Mouse (Mus musculus) ES-Bruce4 (cell line): Measurements from ENCODE around the gene Tcp1.
"Not testable (repeated sequence)": the region's sequence is repeated elsewhere in the genome, so short reads cannot be mapped to it uniquely, and the experiment has no call there.

ENCODE experiments used
- CTCF ChIP-seq: IDR thresholded peaks from one replicate; pipeline ENCODE4 v1.8.1; 2011; ENCODE audit warnings: low read depth, low read length
- POLR2A ChIP-seq: IDR thresholded peaks from one replicate; pipeline ENCODE4 v1.8.1; 2011; ENCODE audit warnings: low read length; ENCODE audit not compliant: insufficient read depth

DNA sequence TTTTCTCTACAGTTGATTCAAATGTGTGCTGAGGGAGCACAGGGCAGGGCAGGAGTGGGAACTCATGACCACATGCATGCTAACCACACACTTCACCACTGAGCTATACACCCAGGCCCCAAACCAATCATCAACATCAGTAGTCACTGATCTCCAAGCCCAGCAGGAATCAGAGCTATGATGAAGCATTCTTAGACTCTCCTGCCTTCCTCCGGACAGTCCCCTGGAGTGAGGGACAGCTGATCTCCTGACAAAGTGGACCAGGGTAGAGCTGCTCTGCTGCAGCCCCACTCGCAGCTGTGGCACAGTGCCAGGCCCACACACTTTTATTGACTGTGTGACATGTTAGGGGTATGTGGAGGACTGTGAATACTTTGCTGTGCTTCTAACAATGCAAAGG lies 43.9 kb downstream of the Tcp1 start:
- not testable (repeated sequence) for TF ChIP-seq POLR2A, CTCF
